Mouse (Mus musculus) heart, adult 8-10 months (tissue): ENCODE data around the gene Gm28729. TPM values are rescaled to one million over a fixed set of nuclear protein-coding genes. Genes with fewer than 3 reads are reported as not detected.

Experiments used
- DNase-seq: peaks from one replicate; pipeline ENCODE4 v3.0.0; 2022; ENCODE audit warnings: low spot score
- total RNA-seq, 4 experiments: library from RNA; stranded (reverse); gene quantifications; 2 replicates each; pipeline ENCODE4 v1.2.4; 2022

Gene Gm28729
- total RNA-seq, 4 experiments from 2014 or later = not detected

- DNase-seq = no peak
Measured at GRCm38 (mm10) chr9:96461607-96462006, 63.5 kb downstream of the Gm28729 start.

- no peak for DNase-seq
Measured at GRCm38 (mm10) chr9:96460117-96460865, 64.8 kb downstream of the Gm28729 start.

GRCm38 (mm10) chr9:96455618-96456017, 69.4 kb downstream of the Gm28729 start:
- no peak for DNase-seq

- DNase-seq = no peak
Measured at GRCm38 (mm10) chr9:96452956-96453355, 72.1 kb downstream of the Gm28729 start.

- no peak for DNase-seq
Measured at GRCm38 (mm10) chr9:96450900-96451720, 74.0 kb downstream of the Gm28729 start.

GRCm38 (mm10) chr9:96449514-96449913, 75.5 kb downstream of the Gm28729 start:
- DNase-seq = no peak

GRCm38 (mm10) chr9:96445351-96445750, 79.7 kb downstream of the Gm28729 start:
- no peak for DNase-seq

GRCm38 (mm10) chr9:96442081-96442480, 83.0 kb downstream of the Gm28729 start:
- no peak for DNase-seq

GRCm38 (mm10) chr9:96438334-96438871, 86.7 kb downstream of the Gm28729 start:
- DNase-seq = no peak

- DNase-seq = peak; percentile 72
Measured at GRCm38 (mm10) chr9:96437805-96438333, 87.2 kb downstream of the Gm28729 start.

- no peak for DNase-seq
Measured at GRCm38 (mm10) chr9:96436901-96437804, 87.9 kb downstream of the Gm28729 start.

Other genes with a start within 250 kb of the Gm28729 start
- gene Atp1b3, start 160.8 kb downstream of the Gm28729 start, total RNA-seq = 10 to 100 TPM; 49.7 to 54.4 (median 53.0) TPM
- 10 to 100 TPM; 76.4 to 83.2 (median 81.2) TPM for gene Rnf7, start 46.6 kb downstream of the Gm28729 start, total RNA-seq
- 1 to 10 TPM; 4.6 to 6.4 (median 5.4) TPM for gene Rasa2, start 106.4 kb upstream of the Gm28729 start, total RNA-seq
- gene Zbtb38, start 227.6 kb upstream of the Gm28729 start, total RNA-seq = 10 to 100 TPM; 38.8 to 42.4 (median 40.8) TPM